ENCODE assay signal across 26 mouse cellular contexts in genomic region chr9:45573493-45573815, GRCm38 (mm10).
DNase-seq lines count a peak whose midpoint lies in the region; ATAC-seq lines count a peak whose summit lies in the region.
"Had no signal": no experiment of that assay in that cellular context is flagged by ENCODE, and none has a peak within 500 bp of the region (broad histone marks: within the 10 kb centered on the region; RNA-seq: fewer than 3 reads in every experiment).

No protein-coding gene starts in this region.

- DNase-seq in embryonic facial prominence, embryonic 14.5 days (ENCODE audit: low spot score), result peak; percentile 75
- no peak for DNase-seq in embryonic facial prominence, embryonic 10.5 days (ENCODE audit: low spot score)
- DNase-seq in kidney, postnatal 36 days, result no peak
- DNase-seq in lung, postnatal 14 days, result no peak
- no peak for DNase-seq in natural killer cell, adult 2 months (ENCODE audit: low spot score in 2 of 2)
- DNase-seq: adrenal gland, adult 2 months; cerebellum, adult 2 months; cerebellum, postnatal 14 days; gastrocnemius, adult 2 months; gastrocnemius, postnatal 36 days; kidney, adult 11 months; liver, embryonic 13.5 days; thymus, adult 18-20 months; thymus, postnatal 25 days had no signal

- no peak overlapping the region for H3K9ac ChIP-seq in embryonic facial prominence, embryonic 14.5 days (ENCODE audit: low read depth, low read length)
- no peak overlapping the region for H3K9ac ChIP-seq in kidney, embryonic 16.5 days (replicated peaks; ENCODE audit: low read length)
- no peak overlapping the region for H3K9ac ChIP-seq in lung, embryonic 15.5 days
- H3K9ac ChIP-seq in stomach, embryonic 15.5 days, result no peak overlapping the region
- H3K9ac ChIP-seq: heart, embryonic 12.5 days; limb, embryonic 15.5 days; liver, embryonic 13.5 days; midbrain, embryonic 13.5 days; neural tube, embryonic 12.5 days had no signal

- no peaks in the 10 kb centered on the region for H3K27me3 ChIP-seq in embryonic facial prominence, embryonic 14.5 days (replicated peaks; ENCODE audit: control insufficient read depth, insufficient read depth, low read length)
- no peaks in the 10 kb centered on the region; the same call in 1 of the 2 replicates for H3K27me3 ChIP-seq in embryonic facial prominence, embryonic 10.5 days (replicated peaks; ENCODE audit: low read depth, poor library complexity, severe bottlenecking)
- no peaks in the 10 kb centered on the region for H3K27me3 ChIP-seq in kidney, embryonic 16.5 days (ENCODE audit: insufficient read depth, low read length)
- H3K27me3 ChIP-seq in lung, embryonic 15.5 days, result no peaks in the 10 kb centered on the region
- no peaks in the 10 kb centered on the region for H3K27me3 ChIP-seq in stomach, embryonic 15.5 days (replicated peaks)
- H3K27me3 ChIP-seq: heart, embryonic 12.5 days; limb, embryonic 15.5 days; liver, embryonic 13.5 days; midbrain, embryonic 13.5 days; neural tube, embryonic 12.5 days had no signal

- H3K36me3 ChIP-seq in embryonic facial prominence, embryonic 14.5 days (ENCODE audit: control insufficient read depth, insufficient read depth, low read length), result no peaks in the 10 kb centered on the region
- H3K36me3 ChIP-seq in embryonic facial prominence, embryonic 10.5 days (replicated peaks), result no peaks in the 10 kb centered on the region
- H3K36me3 ChIP-seq in kidney, embryonic 16.5 days (ENCODE audit: insufficient read depth, low read length), result no peaks in the 10 kb centered on the region
- H3K36me3 ChIP-seq in lung, embryonic 15.5 days, result no peaks in the 10 kb centered on the region
- no peaks in the 10 kb centered on the region for H3K36me3 ChIP-seq in stomach, embryonic 15.5 days
- H3K36me3 ChIP-seq: forebrain, embryonic 10.5 days; heart, embryonic 12.5 days; limb, embryonic 15.5 days; liver, embryonic 13.5 days; midbrain, embryonic 13.5 days; neural tube, embryonic 12.5 days had no signal

- H3K27ac ChIP-seq in embryonic facial prominence, embryonic 14.5 days (replicated peaks; ENCODE audit: low read depth, low read length), result no peak overlapping the region
- H3K27ac ChIP-seq in embryonic facial prominence, embryonic 10.5 days (replicated peaks), result no peak overlapping the region
- peak overlapping the region; percentile 75 for H3K27ac ChIP-seq in kidney, embryonic 16.5 days (ENCODE audit: low read length)
- peak overlapping the region; percentile 76 for H3K27ac ChIP-seq in lung, embryonic 15.5 days
- H3K27ac ChIP-seq in stomach, embryonic 15.5 days, result peak overlapping the region; percentile 49; the same call in 1 of the 2 replicates
- H3K27ac ChIP-seq: forebrain, embryonic 10.5 days; gastrocnemius, adult 2 months; limb, embryonic 15.5 days; liver, embryonic 13.5 days; macrophage; midbrain, embryonic 13.5 days; neural tube, embryonic 12.5 days had no signal

- no peak overlapping the region for H3K4me3 ChIP-seq in embryonic facial prominence, embryonic 14.5 days (ENCODE audit: low read depth, low read length)
- H3K4me3 ChIP-seq in embryonic facial prominence, embryonic 10.5 days, result no peak overlapping the region
- H3K4me3 ChIP-seq in kidney, embryonic 16.5 days (ENCODE audit: low read length), result no peak overlapping the region
- no peak overlapping the region for H3K4me3 ChIP-seq in lung, embryonic 15.5 days
- H3K4me3 ChIP-seq in stomach, embryonic 15.5 days (replicated peaks), result no peak overlapping the region
- H3K4me3 ChIP-seq: forebrain, embryonic 10.5 days; gastrocnemius, adult 2 months; heart, embryonic 12.5 days; limb, embryonic 15.5 days; liver, embryonic 13.5 days; midbrain, embryonic 13.5 days; neural tube, embryonic 12.5 days had no signal

- no peaks in the 10 kb centered on the region for H3K9me3 ChIP-seq in embryonic facial prominence, embryonic 14.5 days (ENCODE audit: control insufficient read depth, low read length)
- no peaks in the 10 kb centered on the region for H3K9me3 ChIP-seq in embryonic facial prominence, embryonic 10.5 days
- no peaks in the 10 kb centered on the region for H3K9me3 ChIP-seq in kidney, embryonic 16.5 days (ENCODE audit: low read length)
- H3K9me3 ChIP-seq in lung, embryonic 15.5 days, result no peaks in the 10 kb centered on the region
- H3K9me3 ChIP-seq in stomach, embryonic 15.5 days, result no peaks in the 10 kb centered on the region
- H3K9me3 ChIP-seq: forebrain, embryonic 10.5 days; heart, embryonic 12.5 days; limb, embryonic 15.5 days; liver, embryonic 13.5 days; midbrain, embryonic 13.5 days; neural tube, embryonic 12.5 days had no signal

- H3K4me1 ChIP-seq in embryonic facial prominence, embryonic 14.5 days (ENCODE audit: control insufficient read depth, insufficient read depth, low read length), result no peaks in the 10 kb centered on the region
- H3K4me1 ChIP-seq in embryonic facial prominence, embryonic 10.5 days, result peaks cover 15% of the 10 kb centered on the region
- H3K4me1 ChIP-seq in kidney, embryonic 16.5 days (ENCODE audit: insufficient read depth, low read length), result peaks cover 33% of the 10 kb centered on the region
- peaks cover 23% of the 10 kb centered on the region for H3K4me1 ChIP-seq in lung, embryonic 15.5 days
- 0 out of 2 replicates have a peak, but pooled peaks cover 4% of the 10 kb centered on the region for H3K4me1 ChIP-seq in stomach, embryonic 15.5 days
- H3K4me1 ChIP-seq: liver, embryonic 13.5 days had no signal

- no peak for ATAC-seq in embryonic facial prominence, embryonic 14.5 days (ENCODE audit: low read depth)
- no peak for ATAC-seq in kidney, embryonic 16.5 days (ENCODE audit: low FRiP score, low TSS enrichment)
- peak; percentile 32; the same call in 1 of the 2 replicates for ATAC-seq in lung, embryonic 15.5 days (ENCODE audit: borderline replicate concordance, extremely low read depth, low FRiP score, low TSS enrichment)
- ATAC-seq in stomach, embryonic 15.5 days (ENCODE audit: insufficient read depth, low FRiP score, low read depth), result no peak
- ATAC-seq: activated CD4-positive, CD25-positive, alpha-beta regulatory T cell, adult 4 months; forebrain, embryonic 16.5 days; hindbrain, embryonic 16.5 days; midbrain, embryonic 13.5 days had no signal

- H3K4me2 ChIP-seq in embryonic facial prominence, embryonic 14.5 days (ENCODE audit: low read depth, low read length), result no peak overlapping the region
- H3K4me2 ChIP-seq in kidney, embryonic 16.5 days (replicated peaks; ENCODE audit: low read depth, low read length), result no peak overlapping the region
- no peak overlapping the region for H3K4me2 ChIP-seq in lung, embryonic 15.5 days
- no peak overlapping the region for H3K4me2 ChIP-seq in stomach, embryonic 15.5 days
- H3K4me2 ChIP-seq: heart, embryonic 12.5 days; limb, embryonic 15.5 days; liver, embryonic 13.5 days; midbrain, embryonic 13.5 days; neural tube, embryonic 12.5 days had no signal

Comparison
In these comparisons a context has a peak if more than half of its experiments do, and no peak if none do; other contexts are left out.
1. H3K27ac ChIP-seq: peak in kidney, embryonic 16.5 days (single experiment), lung, embryonic 15.5 days (single experiment) and stomach, embryonic 15.5 days (single experiment); none in embryonic facial prominence, embryonic 14.5 days (single experiment) and embryonic facial prominence, embryonic 10.5 days (single experiment).